Mouse (Mus musculus) WW6 (cell line): ENCODE results near the gene Pcsk6.
A peak's percentile ranks its signal among the peaks of the same experiment; 100 is the strongest.
"Not testable (repeated sequence)": the region's sequence is repeated elsewhere in the genome, so short reads cannot be mapped to it uniquely, and the experiment has no call there.

Experiments used
- DNase-seq: peaks from one replicate; pipeline ENCODE4 v3.0.0-alpha.2; 2013; ENCODE audit warnings: low read depth, low spot score

Gene Pcsk6

DNA sequence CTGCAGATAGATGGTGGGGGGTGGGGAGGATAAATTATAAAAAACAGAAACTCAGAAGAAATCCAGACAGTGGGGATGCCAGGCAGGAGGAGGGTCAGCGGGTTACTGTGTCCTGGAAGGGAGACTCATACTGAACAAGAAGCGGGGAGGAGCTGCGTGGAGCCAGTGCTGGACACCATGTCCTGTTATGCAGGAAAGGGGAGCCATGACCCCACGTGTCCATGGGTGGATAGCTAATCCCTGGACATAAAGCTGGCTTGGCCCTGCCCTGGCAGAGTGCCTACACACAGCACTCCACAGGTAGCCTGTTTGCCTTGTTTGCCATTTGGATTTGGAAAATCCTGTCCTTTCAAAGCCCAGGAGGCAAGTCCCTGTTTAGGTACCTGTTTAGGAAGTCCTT is 186.4 kb downstream of the Pcsk6 start:
- no peak for DNase-seq

GRCm38 (mm10) chr7:66048446-66049230 is 187.1 kb downstream of the Pcsk6 start:
- no peak for DNase-seq

- DNase-seq: no peak
These were observed 192.5 kb downstream of the Pcsk6 start for GRCm38 (mm10) chr7:66053946-66054483.

DNA sequence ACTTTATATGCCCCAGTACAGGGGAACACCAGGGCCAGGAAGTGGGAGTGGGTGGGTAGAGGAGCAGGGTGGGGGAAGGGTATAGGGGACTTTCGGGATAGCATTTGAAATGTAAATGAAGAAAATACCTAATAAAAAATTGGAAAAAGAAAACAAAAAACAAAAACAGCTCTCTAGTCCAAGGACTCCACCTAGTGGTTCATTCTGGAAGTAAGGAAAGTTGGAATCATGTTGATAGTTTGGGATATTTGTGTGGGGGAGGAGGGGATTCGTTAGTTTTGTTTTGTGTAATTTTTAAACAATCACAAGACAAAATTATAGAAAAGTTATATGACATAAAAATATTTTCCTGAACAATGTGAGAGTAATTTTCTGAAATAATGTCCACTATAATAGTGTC is 193.8 kb downstream of the Pcsk6 start:
- DNase-seq: not testable (repeated sequence)

- no peak for DNase-seq
These were observed 197.2 kb downstream of the Pcsk6 start, which contains the start of gene Snrpa1 for GRCm38 (mm10) chr7:66058703-66059102. Gene Snrpa1 (plus strand): TSS chr7:66059003.

- DNase-seq: peak; percentile 74
These were observed 198.8 kb downstream of the Pcsk6 start for GRCm38 (mm10) chr7:66060066-66060956.

- no peak for DNase-seq
These were observed 199.5 kb downstream of the Pcsk6 start for GRCm38 (mm10) chr7:66061057-66061456.

GRCm38 (mm10) chr7:66076411-66076810 is 214.9 kb downstream of the Pcsk6 start:
- no peak for DNase-seq

DNA sequence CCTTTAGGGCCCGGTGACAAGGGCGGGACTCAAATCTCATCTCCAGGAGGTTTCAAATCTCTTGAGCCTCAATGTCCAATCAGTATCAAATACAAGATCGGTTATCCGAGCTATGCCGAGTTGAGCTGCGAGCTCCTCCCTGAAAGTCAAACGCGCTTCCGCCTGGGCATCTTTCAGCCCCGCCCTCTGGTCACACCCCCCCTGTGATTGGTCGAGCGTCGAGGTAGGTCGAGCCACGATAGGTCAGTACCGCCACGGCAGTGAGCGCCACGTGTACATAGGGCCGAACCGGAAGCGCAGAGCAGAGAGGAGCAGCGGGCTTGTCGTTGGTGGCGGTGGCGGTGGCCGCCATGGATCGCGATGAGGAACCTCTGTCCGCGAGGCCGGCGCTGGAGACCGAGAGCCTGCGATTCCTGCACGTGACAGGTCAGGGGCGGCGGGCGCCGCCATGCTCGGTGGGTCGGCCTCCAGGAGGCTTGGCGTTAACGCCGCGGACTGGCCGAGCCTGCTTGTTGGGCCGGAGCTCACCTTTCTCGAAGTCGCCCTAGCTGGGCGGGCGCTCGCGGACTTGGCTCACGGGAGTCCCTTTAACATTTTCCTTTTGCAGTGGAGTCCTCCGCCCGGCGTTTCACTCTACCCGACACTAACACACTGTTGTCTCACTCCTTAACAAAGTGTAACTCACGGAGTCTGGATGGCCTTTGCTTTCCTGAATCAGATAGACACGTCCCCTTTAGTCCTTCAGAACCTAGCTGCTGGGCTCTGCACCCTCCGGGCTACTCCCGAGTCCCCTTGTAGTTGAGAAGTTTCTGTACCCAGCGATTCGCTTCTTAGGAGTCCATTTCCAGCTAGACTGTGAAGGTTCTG is 218.1 kb downstream of the Pcsk6 start, which contains the start of gene Selenos:
Gene Selenos (plus strand): TSS at position 286 of the 867 bp plus-strand sequence.
- peak; percentile 95 for DNase-seq

- no peak for DNase-seq
These were observed 218.7 kb downstream of the Pcsk6 start for GRCm38 (mm10) chr7:66080231-66080613.

DNA sequence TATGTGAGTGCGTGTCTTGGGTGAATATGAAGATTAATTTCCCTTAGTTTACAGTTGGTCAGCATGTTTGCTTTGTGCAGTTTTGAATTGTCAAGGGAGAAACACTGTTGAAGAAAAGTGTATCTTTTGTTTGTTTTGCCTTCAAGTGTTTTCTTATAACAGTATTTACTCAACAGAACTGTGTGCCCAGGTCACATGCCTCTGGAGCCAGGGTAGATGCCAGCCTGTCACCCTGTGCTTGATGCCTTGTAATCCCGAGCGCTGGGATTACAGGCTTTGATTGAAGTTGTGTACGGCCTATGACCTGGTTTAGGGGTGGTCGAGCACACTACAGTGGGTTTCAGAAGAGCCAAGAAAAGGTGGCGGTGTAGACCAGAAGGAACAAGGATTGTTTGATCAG is 222.2 kb downstream of the Pcsk6 start:
- DNase-seq: no peak

- DNase-seq: no peak
These were observed 223.0 kb downstream of the Pcsk6 start for GRCm38 (mm10) chr7:66084546-66084945.

DNA sequence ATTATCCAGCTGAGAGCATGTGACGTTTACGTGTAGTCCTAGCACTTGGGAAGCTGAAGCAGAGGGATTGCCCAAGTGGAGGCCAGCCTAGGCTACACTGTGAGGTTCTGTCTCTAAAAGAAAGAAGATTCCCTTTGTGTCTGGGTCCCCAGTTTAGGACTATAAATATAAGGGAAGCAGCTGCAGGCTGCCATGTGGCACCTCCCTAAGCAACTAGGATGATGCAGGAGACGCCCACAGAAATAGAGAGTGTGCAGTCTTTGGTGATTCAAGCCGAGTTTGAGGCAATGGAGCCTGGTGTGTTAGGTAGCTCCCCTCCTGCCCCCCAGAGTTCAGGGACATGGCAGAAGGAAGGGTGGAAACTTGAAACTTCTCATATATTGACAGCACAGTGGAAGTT is 226.1 kb downstream of the Pcsk6 start:
- DNase-seq: no peak

DNA sequence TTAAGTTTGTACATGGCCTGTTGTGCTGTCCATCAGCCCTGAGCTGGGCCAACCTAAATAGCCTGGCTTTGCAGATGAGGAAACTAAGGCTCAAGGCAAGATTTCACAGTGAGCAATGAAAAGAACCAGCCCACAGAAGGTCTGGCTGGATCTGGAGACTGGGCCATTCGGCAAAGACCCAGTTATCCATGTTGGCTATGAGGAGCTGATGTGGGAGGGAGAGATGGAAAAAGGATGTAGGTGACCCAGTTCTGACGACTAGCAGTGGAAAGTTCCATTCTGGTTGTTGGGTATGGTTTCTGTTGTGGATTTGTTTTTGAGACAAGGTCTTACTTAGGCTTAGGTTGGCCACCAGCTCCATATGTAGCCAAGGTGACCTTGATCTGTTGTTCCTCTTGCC is 226.5 kb downstream of the Pcsk6 start:
- no peak for DNase-seq

- DNase-seq: no peak
These were observed 229.2 kb downstream of the Pcsk6 start for GRCm38 (mm10) chr7:66090676-66091190.

GRCm38 (mm10) chr7:66091553-66091952 is 230.0 kb downstream of the Pcsk6 start:
- no peak for DNase-seq

- DNase-seq: no peak
These were observed 231.1 kb downstream of the Pcsk6 start for GRCm38 (mm10) chr7:66092656-66093055.

DNA sequence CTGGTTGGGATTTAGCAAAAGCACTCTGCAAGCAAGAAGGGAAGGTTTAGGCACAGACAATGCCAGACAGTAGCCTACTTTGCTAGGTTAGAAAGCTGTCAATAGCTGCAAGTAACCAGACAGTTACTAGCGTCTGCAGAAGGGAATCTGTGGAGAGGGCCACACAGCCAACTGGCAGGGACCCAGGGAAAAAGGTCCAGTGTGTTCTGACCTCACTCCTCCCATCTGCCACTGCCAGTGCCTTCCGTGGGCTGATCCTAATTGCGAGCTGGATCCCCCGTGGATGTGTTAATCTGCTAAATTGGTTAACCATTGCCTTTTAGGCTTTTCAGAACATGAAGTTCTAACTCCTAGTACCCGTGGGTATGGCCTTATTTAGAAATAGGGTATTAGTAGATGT is 232.6 kb downstream of the Pcsk6 start:
- DNase-seq: no peak

DNA sequence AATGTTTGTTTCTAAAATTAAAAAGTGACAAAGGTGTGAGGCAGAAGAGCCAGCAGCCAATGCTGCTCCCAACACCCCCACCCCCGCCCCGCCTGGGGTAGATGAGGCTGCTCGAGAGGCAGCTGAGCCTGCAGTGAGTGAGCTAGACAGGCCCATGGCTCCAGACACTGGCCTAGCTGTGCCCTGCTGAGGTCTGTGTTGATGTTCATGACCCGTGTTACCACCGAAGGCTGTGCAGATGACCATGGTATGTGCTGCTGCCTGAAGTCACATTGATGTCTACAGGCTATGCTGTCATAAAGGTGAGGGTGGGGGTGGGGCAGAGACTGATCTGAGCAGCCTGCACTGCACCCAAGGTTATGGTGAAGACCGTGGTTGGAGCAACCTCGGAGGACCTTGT is 237.3 kb downstream of the Pcsk6 start:
- no peak for DNase-seq
